Mouse (Mus musculus): Measurements from ENCODE around the gene Tmcc2.
"Not testable (repeated sequence)": the region's sequence is repeated elsewhere in the genome, so short reads cannot be mapped to it uniquely, and the experiment has no call there.

The Tmcc2 gene

DNA sequence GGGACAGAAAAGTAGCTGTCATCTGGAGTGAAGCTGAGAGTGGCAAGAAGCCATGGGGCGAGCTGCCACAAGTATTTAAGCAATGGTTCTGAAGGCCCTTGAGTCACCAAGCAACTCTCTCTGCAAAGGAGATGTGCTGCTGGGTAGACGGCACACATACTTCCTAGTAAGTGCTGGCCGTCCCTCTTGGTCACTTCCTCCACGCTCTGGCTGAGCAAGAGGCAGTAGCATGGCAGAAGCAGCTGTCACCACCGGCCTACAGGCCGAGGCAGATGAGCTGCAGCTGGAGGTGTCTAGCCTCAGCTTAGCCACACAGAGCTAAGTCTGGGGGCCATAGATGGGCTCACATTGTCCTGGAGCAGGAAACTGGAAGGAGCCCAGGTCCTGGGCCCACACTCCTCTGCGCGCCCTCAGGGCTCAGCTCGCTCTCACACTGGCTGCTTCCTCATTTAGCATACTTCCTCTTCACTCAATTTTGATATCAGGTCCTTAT lies 20.4 kb downstream of the Tmcc2 start:
- DNase-seq (ENCODE audit: low spot score in 2 of 2) = peak in 1 of 2 experiments; percentile 55

DNA sequence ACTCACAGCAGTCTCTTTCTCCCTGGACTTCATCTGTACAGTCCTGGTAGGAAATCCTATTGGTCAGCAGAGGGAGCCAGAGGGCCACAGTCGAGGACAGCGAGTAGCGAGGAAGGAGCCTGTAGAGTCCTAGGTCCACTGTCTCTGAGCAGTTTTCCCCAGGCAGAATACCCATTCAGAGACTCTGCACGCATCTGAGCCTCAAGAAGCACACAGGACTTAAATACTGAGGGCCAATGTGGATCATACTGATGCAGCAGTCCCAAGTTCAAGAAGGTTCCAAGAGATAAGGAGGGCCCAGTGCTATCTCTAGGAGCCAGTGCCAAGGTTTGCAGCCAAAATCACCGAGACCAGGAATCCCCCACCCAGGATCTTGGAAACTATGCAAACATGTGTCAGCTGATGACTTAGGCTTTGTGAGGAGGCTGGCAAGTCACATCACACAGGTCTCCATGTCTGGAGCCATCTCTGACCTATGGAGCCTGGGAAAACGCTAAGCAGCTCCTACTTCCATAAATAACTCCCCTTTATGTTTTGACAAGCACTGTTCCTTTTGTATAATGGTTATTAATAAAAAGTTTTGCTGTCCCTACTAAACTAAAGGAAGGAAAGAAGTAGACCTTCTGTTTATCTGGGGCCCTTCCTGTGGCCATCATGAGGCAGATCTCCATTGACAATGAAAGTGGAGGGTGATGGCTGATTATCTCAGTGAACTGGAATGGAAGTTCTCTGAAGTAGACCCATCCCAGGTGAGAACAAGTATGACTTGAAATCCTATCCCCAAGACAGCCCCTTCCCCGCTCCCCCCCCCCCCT lies 23.2 kb downstream of the Tmcc2 start:
- DNase-seq (ENCODE audit: low spot score in 2 of 2) = peak; percentile 78 to 88

DNA sequence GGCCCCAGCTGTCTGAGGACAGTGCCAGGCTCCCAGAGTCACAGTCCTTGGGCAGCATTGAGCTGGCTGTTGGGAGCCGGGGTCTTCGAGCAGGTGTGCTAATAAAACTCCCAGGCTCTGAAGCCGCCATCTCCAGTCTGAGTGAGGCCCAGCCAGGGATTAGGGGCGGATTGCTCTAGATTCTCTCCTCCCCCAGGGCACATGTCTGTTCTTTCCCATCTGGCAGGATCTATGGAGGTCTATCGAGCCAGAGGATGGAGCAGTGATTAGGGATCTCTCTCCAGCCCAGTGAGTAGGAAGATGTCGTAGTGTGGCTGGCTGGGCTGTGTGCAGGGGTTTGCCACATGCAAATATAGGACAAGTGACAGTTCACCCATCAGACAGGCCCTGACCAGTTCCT lies 24.1 kb downstream of the Tmcc2 start:
- DNase-seq (ENCODE audit: low spot score in 2 of 2) = no peak

DNA sequence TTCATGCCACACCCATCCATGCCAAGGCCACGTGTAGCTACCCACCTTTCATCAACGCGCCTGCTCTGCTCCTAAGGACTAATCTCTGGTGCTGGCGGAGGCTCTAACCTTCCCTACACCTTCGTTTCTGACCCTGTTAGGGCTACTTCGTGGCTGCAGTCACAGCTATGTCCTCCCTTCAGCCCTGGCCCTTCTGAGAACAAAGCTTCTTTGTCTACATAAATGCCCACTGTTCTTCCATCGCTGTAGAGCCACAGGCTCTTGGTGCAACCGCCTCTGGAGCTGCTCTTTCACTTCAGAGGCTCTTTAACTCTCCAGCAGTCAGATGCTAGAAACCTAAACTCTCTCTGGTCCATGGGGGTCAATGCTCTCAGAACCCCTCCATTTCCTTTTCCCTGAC lies 24.8 kb downstream of the Tmcc2 start:
- no peak for DNase-seq (ENCODE audit: low spot score in 2 of 2)

DNA sequence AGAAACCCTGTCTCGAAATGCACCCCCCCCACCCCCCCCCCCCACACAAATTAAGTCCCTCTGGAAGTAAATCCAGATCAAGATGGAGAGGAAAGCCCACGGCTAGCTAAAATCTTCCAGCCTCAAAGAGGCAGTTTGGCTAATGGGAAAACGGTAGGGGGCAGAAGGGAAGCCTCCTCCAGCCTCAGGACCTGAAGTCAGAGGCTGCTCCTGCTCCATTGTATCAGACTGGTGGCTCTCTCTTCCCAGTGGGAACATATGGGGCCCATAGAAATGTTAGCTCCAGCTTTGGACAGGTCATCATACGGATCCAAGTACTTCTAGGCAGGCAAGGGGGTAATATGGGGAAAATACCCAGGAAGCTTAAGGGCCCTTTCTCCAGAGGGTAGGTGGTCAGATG lies 25.4 kb downstream of the Tmcc2 start:
- DNase-seq (ENCODE audit: low spot score in 2 of 2) = no peak

DNA sequence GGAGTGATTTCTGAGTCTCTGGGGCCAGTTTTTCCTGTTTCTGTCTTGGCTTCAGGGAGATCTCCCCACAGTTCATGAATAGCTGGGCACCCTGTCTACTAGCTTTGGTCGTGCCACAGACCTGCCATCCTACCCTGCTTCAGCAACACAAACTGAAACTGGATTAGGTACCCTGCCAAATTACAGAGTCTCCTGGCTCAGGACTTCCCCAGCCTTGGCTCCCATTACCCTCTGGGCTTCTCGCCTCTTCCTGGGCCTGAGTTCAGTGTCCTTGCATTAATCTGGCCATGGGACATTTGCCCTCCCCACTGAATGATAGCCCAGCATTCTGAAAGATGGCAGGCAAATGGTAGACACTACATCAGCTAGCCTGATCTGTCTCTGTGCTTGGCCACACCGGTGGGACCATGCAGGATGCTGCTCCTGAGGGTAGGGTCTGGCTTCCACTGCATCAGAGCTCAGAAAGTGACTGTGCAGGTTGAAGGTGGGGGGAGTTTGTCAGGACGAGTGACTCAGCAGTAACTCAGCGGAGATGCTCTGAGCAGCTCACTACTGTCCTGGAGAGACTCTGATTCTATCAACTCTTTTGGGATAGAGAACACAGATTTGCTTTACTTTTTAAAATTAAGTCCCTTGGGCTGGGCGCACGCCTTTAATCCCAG lies 26.1 kb downstream of the Tmcc2 start:
- DNase-seq (ENCODE audit: low spot score in 2 of 2) = peak in 1 of 2 experiments; percentile 56

DNA sequence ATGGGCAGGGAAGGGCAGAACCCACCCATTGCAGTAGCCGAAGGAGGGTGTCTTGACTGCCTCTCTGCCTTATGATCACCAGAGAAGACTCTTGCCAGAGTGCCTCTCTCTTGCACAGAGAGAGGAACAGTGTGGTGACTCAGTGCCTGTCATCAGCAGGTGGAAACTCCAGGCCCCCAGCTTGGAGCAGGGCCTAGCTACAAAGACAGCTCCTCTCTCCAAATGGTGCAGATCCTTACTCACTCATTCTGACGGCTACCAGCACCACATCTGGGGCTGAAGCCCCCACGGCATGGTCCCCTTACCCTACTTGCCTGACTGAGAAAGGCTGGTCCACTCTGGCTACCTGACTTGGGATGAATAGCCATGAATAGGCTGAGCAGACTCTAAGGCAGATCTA lies 26.7 kb downstream of the Tmcc2 start:
- no peak for DNase-seq (ENCODE audit: low spot score in 2 of 2)

DNA sequence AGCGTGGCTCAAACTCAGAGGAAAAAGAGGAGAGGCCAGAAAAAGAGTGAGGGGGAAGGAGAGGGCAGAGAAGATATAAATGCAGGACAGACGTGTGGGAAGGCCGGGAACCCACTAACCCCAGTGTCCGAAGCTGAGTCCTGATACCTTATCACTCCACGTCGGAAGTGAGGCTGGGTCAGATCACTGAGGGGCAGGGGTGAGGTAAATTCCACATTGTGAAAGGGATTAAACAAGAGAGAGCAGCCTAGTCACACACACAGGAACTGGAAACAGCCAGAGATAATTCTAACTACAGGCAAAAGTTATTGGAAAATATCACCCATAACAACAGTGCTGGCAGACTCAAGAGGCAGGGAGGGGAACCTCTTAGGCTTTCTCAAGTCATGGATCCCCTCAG lies 29.1 kb downstream of the Tmcc2 start:
- no peak for DNase-seq (ENCODE audit: low spot score in 2 of 2)

DNA sequence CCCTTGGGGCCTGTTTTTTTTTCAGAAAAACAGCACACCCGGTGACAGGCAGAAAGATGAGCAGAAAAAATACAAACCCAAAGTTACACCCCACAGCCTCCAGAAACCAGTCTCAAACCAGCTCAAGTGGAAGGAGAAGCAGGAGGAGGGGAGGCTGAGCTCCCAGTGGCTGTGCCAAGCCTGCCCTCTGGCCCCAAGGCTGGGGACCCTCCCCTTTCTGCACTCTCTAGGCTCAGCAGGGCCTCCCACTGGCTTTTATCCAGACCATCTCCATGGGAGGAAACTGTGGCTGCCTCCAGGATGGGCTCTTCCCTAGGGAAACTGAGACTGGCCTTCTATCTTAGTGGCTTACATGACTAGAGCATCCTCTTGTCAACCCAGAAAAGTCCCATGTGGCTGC lies 34.2 kb downstream of the Tmcc2 start:
- no peak for DNase-seq (ENCODE audit: low spot score in 2 of 2)

DNA sequence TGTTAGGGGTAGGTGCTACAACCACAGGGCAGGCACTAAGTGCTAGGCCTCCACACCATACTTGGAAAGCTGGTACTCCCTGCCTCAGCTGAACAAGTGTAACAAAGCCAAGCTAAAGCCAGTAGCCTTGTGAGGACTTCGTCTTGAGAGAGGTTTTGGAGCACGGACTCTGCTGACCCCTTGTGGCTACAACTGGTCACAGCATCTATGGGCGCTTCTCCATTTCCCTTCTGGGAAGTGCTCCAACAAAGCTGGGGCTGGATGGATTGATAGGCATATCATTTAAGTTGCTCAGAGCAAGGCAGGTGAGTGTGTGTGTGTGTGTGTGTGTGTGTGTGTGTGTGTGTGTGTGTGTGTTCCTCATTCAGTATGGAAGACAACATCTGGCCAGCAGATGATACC lies 35.2 kb downstream of the Tmcc2 start:
- peak; percentile 79 to 90 for DNase-seq (ENCODE audit: low spot score in 2 of 2)

DNA sequence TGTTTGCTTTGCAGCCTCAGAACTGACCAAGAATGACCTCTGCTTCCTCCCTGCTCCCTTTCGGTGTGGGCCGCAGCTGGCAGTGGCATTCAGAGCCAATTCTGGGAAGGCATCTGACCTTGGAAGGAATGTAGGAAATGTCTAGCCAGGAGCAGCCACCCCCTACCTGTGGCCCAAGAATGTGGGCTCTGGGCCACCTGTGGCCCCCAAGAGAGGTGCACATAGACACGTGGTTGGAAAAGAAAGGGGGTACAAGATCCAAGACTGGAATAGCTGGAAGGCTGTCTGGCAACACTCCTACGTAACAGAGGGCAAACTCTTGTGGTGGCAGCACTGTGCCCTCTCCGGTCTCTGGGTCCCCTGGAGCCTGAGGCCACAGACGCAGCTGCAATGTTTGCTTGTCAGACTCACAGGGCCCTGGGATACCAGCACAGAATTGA lies 35.9 kb downstream of the Tmcc2 start:
- peak; percentile 46 to 58 for DNase-seq (ENCODE audit: low spot score in 2 of 2)

DNA sequence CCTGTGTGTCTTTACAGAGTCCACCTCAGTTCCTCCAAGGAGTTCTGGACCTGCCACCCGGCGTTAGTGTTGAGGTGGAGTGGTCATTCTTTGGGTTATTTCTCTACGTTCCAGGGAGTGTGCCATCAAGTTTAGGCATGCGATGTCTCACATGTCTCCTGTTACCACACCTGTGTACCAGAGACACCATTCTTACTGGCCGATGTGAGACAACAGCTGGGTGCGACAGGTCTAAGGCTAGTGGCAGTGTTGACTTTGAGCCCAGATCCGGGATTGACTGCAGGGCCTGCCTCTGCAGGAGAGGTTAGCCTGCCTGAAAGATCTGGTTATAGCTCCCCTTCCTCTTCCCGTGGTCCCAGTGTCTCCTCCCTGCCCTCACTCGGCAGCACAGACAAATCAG lies 36.8 kb downstream of the Tmcc2 start:
- no peak for DNase-seq (ENCODE audit: low spot score in 2 of 2)

DNA sequence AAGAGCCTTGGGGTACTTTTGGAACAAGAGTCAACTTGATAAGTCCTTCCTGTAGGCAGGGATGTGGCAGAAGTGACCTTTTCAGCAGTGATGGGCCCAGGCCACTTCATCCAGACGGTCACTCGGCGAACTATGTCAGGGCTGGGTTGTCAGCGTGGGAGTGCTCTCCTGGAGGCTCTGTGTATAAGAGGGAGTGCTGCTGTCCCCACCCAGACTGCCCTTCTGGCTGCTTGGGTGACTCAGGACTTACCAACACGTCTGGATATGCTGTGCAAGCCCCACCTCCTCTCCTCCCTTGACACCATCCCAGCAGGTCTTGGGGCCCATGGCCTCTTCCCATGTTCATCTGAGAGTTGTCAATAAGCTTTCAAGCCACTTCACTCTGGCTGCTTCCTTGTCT lies 37.7 kb downstream of the Tmcc2 start:
- DNase-seq (ENCODE audit: low spot score in 2 of 2) = no peak

DNA sequence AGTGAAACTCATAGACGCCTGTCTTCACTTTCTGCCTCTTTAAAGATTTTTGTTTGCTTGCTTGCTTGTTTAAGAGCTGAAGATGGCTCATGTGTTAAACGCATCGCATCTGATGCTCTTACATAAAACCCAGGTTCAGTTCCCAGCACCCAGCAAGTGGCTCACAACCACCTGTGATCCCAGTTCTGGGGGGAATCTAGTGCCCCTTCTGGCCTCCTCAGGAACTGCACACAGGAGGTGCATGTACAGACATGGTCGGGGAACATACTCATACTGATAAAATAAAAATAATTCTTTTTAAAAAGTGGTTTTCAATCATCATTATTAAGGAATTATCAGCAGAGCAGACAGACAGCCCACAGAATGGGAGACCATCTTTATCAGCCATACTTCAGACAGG lies 40.0 kb downstream of the Tmcc2 start:
- DNase-seq (ENCODE audit: low spot score in 2 of 2) = no peak

DNA sequence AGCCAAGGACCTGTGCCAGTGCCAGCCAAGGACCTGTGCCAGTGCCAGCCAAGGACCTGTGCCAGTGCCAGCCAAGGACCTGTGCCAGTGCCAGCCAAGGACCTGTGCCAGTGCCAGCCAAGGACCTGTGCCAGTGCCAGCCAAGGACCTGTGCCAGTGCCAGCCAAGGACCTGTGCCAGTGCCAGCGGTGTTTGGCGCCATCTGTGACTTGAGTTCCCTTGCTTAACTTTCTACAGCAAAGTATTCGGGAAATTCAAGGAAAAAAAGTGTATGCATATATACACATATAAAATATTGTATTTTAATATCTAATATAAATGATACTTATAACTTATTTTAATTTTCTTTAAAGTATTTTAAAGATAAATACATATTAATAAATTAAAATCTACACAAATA lies 41.5 kb downstream of the Tmcc2 start:
- not testable (repeated sequence) for DNase-seq (ENCODE audit: low spot score in 2 of 2)

DNA sequence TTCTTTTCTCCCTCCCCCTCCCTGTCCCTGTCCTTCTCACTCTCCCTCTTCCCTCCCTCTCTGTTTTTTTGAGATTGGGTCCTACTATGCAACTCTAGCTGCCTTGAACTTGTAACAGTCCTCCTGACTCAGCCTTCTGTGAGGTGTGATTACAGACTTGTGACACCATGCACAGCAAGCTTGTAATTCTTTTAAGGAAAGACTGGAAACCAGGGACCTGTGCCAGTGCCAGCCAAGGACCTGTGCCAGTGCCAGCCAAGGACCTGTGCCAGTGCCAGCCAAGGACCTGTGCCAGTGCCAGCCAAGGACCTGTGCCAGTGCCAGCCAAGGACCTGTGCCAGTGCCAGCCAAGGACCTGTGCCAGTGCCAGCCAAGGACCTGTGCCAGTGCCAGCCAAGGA lies 42.0 kb downstream of the Tmcc2 start:
- not testable (repeated sequence) for DNase-seq (ENCODE audit: low spot score in 2 of 2)

DNA sequence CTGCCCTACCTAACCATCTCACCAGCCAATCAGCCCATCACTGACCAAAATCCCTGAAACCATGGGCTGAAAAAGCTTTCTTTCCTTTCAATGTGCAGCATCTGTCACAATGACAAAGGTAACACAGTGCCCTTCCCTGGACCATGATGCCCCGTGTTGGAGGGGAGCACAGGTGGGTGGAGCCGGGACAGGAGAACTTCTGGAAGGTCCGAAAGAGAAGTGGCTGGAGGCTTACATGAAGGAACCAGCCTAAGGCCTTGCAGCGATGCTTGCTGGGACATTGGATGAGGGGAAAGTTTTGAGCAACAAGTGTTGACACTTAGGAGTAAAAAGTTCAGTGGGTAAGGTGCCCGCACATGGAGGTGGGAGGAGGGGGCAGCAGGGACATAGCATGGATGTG lies 42.7 kb downstream of the Tmcc2 start:
- no peak for DNase-seq (ENCODE audit: low spot score in 2 of 2)

DNA sequence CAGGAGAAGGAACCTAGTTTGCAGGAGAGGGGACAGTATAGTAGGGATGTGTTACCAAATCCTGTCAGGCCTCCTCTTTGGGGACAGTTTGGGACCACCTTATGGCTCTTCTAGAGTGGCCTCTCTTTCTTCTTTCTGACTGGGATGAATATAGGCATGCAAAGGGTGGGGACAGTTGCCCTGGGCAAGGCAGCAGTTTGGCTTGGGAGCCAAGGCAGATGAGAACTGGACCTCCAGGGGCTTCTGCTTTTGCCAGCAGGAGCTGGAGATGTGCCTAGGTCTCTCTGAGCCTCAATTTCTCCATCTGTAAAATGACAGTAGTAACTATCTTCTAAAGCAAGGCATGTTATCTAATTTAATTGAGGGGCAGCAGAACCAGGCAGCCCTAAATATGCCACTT lies 44.1 kb downstream of the Tmcc2 start:
- no peak for DNase-seq (ENCODE audit: low spot score in 2 of 2)

DNA sequence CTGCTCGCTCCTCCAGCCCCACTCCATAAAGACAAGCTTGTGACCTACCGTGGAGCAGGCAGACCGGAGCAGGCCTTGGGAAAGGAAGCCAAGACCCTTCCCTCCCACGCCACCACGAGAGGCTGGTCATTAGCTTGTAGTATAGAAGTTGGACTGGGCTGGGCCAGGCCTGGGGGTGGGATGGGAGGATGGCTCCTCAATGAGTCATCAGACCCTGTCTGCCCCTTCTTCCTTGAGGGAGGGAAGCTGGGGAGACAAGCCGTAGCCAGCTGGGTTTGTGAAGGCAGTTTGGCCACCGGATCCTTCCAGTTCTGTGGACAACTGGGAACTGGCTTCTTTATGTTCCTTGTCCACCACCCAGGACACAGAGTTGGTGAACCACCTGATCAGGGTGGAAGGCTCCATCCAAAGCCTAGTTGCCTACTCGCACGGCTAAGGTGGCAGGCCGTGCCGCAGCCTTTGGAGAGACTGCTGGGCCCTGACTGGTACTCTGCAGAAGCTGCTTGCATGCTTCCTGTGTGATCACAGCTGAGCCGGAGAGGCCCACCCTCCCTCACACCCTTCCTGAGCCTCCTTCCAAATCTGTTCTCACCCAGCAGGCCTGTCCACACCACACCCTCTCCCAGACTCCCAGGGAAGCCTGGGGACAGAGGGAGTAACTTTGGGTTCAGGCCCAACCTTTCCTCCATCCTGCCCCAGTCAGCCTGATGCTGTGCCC lies 44.8 kb downstream of the Tmcc2 start:
- peak; percentile 82 to 85 for DNase-seq (ENCODE audit: low spot score in 2 of 2)

DNA sequence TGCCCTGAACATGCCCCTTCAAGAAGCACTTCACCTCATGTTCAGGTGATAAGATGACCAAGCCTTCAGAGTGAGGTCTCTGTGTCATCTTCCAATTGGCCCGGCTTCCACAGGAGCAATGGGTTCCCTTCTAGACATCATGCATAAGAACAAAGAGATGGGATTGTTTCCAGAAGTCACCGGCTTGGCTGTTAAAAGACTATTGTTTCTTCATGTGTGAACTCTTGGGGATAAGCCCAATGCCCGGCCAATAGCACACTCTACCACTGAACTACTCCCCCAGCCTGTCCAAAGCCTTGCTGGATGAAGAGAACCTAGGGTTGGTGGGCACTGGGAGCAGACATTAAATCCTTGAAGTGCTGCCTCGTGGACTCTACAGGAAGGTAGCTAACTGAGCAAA lies 45.6 kb downstream of the Tmcc2 start:
- peak; percentile 49 to 56 for DNase-seq (ENCODE audit: low spot score in 2 of 2)

DNA sequence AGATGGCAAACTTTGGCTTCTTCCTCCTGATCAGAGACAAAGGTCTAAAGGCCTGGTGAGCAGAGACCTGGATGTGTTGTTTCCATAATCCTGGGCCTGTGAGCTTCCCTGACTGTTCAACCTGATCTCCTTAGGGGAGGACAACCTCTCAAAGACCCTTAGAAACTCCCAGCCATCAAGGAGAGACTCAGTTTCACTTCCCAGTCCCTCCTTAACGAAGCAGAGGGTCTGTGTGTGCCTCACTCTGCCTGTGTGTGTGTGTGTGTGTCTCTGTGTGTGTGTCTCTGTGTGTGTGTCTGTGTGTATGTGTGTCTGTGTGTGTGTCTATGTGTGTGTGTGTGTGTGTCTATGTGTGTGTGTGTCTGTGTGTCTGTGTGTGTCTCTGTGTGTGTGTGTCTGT lies 47.4 kb downstream of the Tmcc2 start:
- DNase-seq (ENCODE audit: low spot score in 2 of 2) = no peak

DNA sequence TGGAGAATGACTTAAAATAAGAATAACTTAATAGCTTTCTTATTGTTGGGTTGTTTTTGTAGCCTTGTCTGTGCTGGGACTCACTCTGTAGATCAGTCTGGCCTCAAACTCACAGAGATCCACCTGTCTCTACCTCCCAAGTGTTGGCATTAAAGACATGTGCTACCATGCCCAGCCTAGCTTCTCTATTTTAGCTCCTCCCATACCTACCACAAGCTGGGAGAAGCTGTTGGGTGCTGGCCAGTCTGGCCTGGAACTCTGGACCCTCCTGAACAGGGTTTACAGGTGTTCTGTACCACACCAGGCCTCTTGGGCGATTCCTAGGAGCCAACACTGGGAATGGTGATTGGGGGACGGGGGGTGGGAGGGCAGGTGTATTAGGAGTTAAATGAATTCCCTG lies 47.9 kb downstream of the Tmcc2 start:
- DNase-seq (ENCODE audit: low spot score in 2 of 2) = no peak

DNA sequence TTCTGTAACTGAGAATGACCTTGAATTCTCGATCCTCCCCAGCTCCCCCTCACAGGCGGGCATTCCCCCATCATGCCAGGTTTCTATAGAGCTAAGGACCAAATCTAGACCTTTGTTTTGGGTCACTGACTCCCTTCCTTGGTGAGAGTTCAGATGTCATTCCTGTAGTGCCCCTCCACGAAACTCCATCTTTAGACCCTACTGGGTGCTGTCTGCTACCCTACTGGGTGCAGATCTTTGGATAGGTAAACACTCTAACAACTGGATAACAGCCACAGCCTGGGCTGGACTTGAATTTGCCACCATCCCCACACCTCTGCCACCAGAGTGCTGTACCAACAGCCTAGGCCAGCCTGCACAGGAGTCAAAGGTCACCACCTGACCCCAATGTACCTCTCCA lies 48.6 kb downstream of the Tmcc2 start:
- no peak for DNase-seq (ENCODE audit: low spot score in 2 of 2)

Data from heart, adult 9 months (tissue).